Mouse (Mus musculus) midbrain, embryonic 14.5 days (tissue): Measurements from ENCODE around the gene Usp5. TPM values are rescaled to one million over a fixed set of nuclear protein-coding genes. Genes with fewer than 3 reads are reported as not detected.

Experiments
- ATAC-seq: fragments of 200-750 bp; cut with Nextera tagmentation; 2 replicates; pipeline ENCODE4 v1.8.0; 2017; ENCODE audit warnings: moderate number of reproducible peaks, moderate library complexity; ENCODE audit not compliant: low FRiP score, low TSS enrichment
- DNase-seq: peaks from one replicate; pipeline ENCODE4 v3.0.0-alpha.2; 2015
- H3K27ac ChIP-seq: fragments of 300-500 bp; sonication (generic); replicated peaks from 2 replicates; pipeline ENCODE4 v1.5.1; 2014; ENCODE audit warnings: mild to moderate bottlenecking, low read depth, low read length, moderate library complexity
- H3K27me3 ChIP-seq: fragments of 300-500 bp; sonication (generic); 2 replicates; pipeline ENCODE4 v1.6.1; 2014; ENCODE audit warnings: low read length, control low read depth, mixed read lengths; ENCODE audit not compliant: control insufficient read depth, insufficient read depth
- H3K36me3 ChIP-seq: fragments of 300-500 bp; sonication (generic); 2 replicates; pipeline ENCODE4 v1.6.1; 2014; ENCODE audit warnings: low read length, control low read depth; ENCODE audit not compliant: control insufficient read depth, insufficient read depth
- H3K4me1 ChIP-seq: fragments of 300-500 bp; sonication (generic); 2 replicates; pipeline ENCODE4 v1.6.1; 2014; ENCODE audit warnings: mild to moderate bottlenecking, antibody characterized with exemption, low read length, control low read depth; ENCODE audit not compliant: control insufficient read depth, insufficient read depth
- H3K4me2 ChIP-seq: fragments of 300-500 bp; sonication (generic); 2 replicates; pipeline ENCODE4 v1.6.1; 2014; ENCODE audit warnings: mild to moderate bottlenecking, low read length, moderate library complexity
- H3K4me3 ChIP-seq: fragments of 300-500 bp; sonication (generic); replicated peaks from 2 replicates; pipeline ENCODE4 v1.5.1; 2014; ENCODE audit warnings: low read depth, low read length
- H3K9ac ChIP-seq: fragments of 300-500 bp; sonication (generic); replicated peaks from 2 replicates; pipeline ENCODE4 v1.6.1; 2014; ENCODE audit warnings: mild to moderate bottlenecking, low read length, moderate library complexity
- H3K9me3 ChIP-seq: fragments of 300-500 bp; sonication (generic); 2 replicates; pipeline ENCODE4 v1.6.1; 2016; ENCODE audit warnings: low read length, control low read depth, mixed read lengths; ENCODE audit not compliant: control insufficient read depth
- WGBS: fragments of 180-500 bp; shearing (Covaris S2); extraction: QIAGEN DNeasy Blood & Tissue Kit; methylation state at CpG from one replicate; pipeline ENCODE4 v1.1.7; 2014; 5-methylcytosine and 5-hydroxymethylcytosine counted together
- polyA plus RNA-seq: library from polyadenylated mRNA; unstranded; fragments of >200 nt; fragmentation: Nextera tagmentation; extraction: Ambion mirVana; gene quantifications from 2 replicates; pipeline ENCODE4 v1.2.1, GENCODE M21; 2014

Gene Usp5
- polyA plus RNA-seq, 1 experiment from 2014 or later = 184 TPM

GRCm38 (mm10) chr6:124770013-124770412 lies 59.3 kb downstream of the Usp5 start:
- WGBS = 68% methylated on average over 7 of the region's 7 CpGs
- Histone ChIP-seq H3K9me3 (no peaks in the 10 kb centered on the region), H3K4me1 (peaks cover 19% of the 10 kb centered on the region), H3K36me3 (no peaks in the 10 kb centered on the region), H3K4me3 (peak overlapping the region; percentile 47), H3K27ac (peak overlapping the region; percentile 63; the same call in 1 of the 2 replicates), H3K9ac (peak overlapping the region; percentile 77; the same call in 1 of the 2 replicates), H3K4me2 (peak overlapping the region; percentile 75), H3K27me3 (no peaks in the 10 kb centered on the region)
- DNase-seq (no peak), ATAC-seq (no peak)

GRCm38 (mm10) chr6:124769101-124769765 lies 60.1 kb downstream of the Usp5 start, which contains the start of gene Eno2:
Gene Eno2, minus strand, starts transcription at chr6:124769673.
- Histone ChIP-seq H3K4me1 (peaks cover 19% of the 10 kb centered on the region), H3K27me3 (no peaks in the 10 kb centered on the region), H3K36me3 (no peaks in the 10 kb centered on the region), H3K9ac (peak within 1 kb of the TSS; percentile 77), H3K4me3 (peak within 1 kb of the TSS; percentile 47), H3K4me2 (peak within 1 kb of the TSS; percentile 75), H3K9me3 (no peaks in the 10 kb centered on the region), H3K27ac (peak within 1 kb of the TSS; percentile 63)
- DNase-seq = peak; percentile 84
- under 1% methylated on average over 52 of the region's 54 CpGs for WGBS
- peak; percentile 82 for ATAC-seq

GRCm38 (mm10) chr6:124768704-124769044 lies 60.6 kb downstream of the Usp5 start:
- Histone ChIP-seq H3K27ac (peak overlapping the region; percentile 63; the same call in 1 of the 2 replicates), H3K9ac (peak overlapping the region; percentile 77), H3K4me1 (peaks cover 19% of the 10 kb centered on the region), H3K9me3 (no peaks in the 10 kb centered on the region), H3K36me3 (no peaks in the 10 kb centered on the region), H3K4me3 (peak overlapping the region; percentile 47), H3K27me3 (no peaks in the 10 kb centered on the region), H3K4me2 (peak overlapping the region; percentile 75)
- ATAC-seq (0 out of 2 replicates have a peak, but pooled peaks have one; percentile 2), DNase-seq (no peak)
- whole genome bisulfite sequencing = 5% methylated on average over 9 of the region's 9 CpGs

GRCm38 (mm10) chr6:124767920-124768703 lies 61.2 kb downstream of the Usp5 start:
- Histone ChIP-seq H3K27me3 (no peaks in the 10 kb centered on the region), H3K4me1 (peaks cover 19% of the 10 kb centered on the region), H3K27ac (no peak overlapping the region), H3K36me3 (no peaks in the 10 kb centered on the region), H3K9ac (peak overlapping the region; percentile 77), H3K9me3 (no peaks in the 10 kb centered on the region), H3K4me2 (peak overlapping the region; percentile 75), H3K4me3 (peak overlapping the region; percentile 47)
- ATAC-seq = 0 out of 2 replicates have a peak, but pooled peaks have one; percentile 14
- 16% methylated on average over 19 of the region's 19 CpGs for WGBS
- peak; percentile 22 for DNase-seq

GRCm38 (mm10) chr6:124767536-124767919 lies 61.8 kb downstream of the Usp5 start:
- ATAC-seq (no peak), DNase-seq (no peak)
- WGBS = 13% methylated on average over 4 of the region's 4 CpGs
- no peaks in the 10 kb centered on the region for H3K36me3 ChIP-seq
- H3K27ac ChIP-seq = no peak overlapping the region
- no peaks in the 10 kb centered on the region for H3K9me3 ChIP-seq
- peak overlapping the region; percentile 75 for H3K4me2 ChIP-seq
- H3K4me3 ChIP-seq = no peak overlapping the region
- peaks cover 19% of the 10 kb centered on the region for H3K4me1 ChIP-seq
- no peaks in the 10 kb centered on the region for H3K27me3 ChIP-seq
- H3K9ac ChIP-seq = peak overlapping the region; percentile 29; the same call in 1 of the 2 replicates

GRCm38 (mm10) chr6:124765951-124766350 lies 63.3 kb downstream of the Usp5 start:
- H3K4me2 ChIP-seq = no peak overlapping the region
- H3K36me3 ChIP-seq = no peaks in the 10 kb centered on the region
- ATAC-seq (no peak), DNase-seq (no peak)
- H3K27me3 ChIP-seq = no peaks in the 10 kb centered on the region
- no peak overlapping the region for H3K9ac ChIP-seq
- no peaks in the 10 kb centered on the region for H3K9me3 ChIP-seq
- no peak overlapping the region for H3K4me3 ChIP-seq
- WGBS = 86% methylated on average over 7 of the region's 7 CpGs
- H3K4me1 ChIP-seq = peaks cover 19% of the 10 kb centered on the region
- no peak overlapping the region for H3K27ac ChIP-seq

Other genes with a start within 250 kb of the Usp5 start
- 0.08 TPM in 2 replicates for gene C1s2, start 193.4 kb downstream of the Usp5 start, polyA plus RNA-seq
- gene Lpcat3, start 166.5 kb downstream of the Usp5 start, polyA plus RNA-seq = 31.9 and 34.6 TPM in 2 replicates
- 111 and 120 TPM in 2 replicates for gene Emg1, start 117.3 kb downstream of the Usp5 start, polyA plus RNA-seq
- 249 and 250 TPM in 2 replicates for gene Phb2, start 117.1 kb downstream of the Usp5 start, polyA plus RNA-seq
- 2.1 and 5.6 TPM in 2 replicates for gene Ptpn6, start 90.8 kb downstream of the Usp5 start, polyA plus RNA-seq
- gene Grcc10, start 88.1 kb downstream of the Usp5 start, polyA plus RNA-seq = 689 and 844 TPM in 2 replicates
- gene Gm45234, start 73.5 kb downstream of the Usp5 start, polyA plus RNA-seq = not detected in 2 replicates
- gene Atn1, start 73.0 kb downstream of the Usp5 start, polyA plus RNA-seq = 24.4 and 32.3 TPM in 2 replicates
- gene Eno2, start 59.8 kb downstream of the Usp5 start, polyA plus RNA-seq = 64.3 and 83.3 TPM in 2 replicates
- gene Lrrc23, start 49.8 kb downstream of the Usp5 start, polyA plus RNA-seq = 1.4 and 3.2 TPM in 2 replicates
- gene Spsb2, start 20.8 kb downstream of the Usp5 start, polyA plus RNA-seq = 5.9 and 6.3 TPM in 2 replicates
- 343 and 349 TPM in 2 replicates for gene Tpi1, start 15.2 kb downstream of the Usp5 start, polyA plus RNA-seq
- 25.0 and 43.7 TPM in 2 replicates for gene Cdca3, start 63 bp upstream of the Usp5 start, polyA plus RNA-seq
- gene Gnb3, start 10.8 kb upstream of the Usp5 start, polyA plus RNA-seq = 1.7 and 4.5 TPM in 2 replicates
- 13.9 and 15.7 TPM in 2 replicates for gene P3h3, start 28.3 kb upstream of the Usp5 start, polyA plus RNA-seq
- gene Gpr162, start 34.5 kb upstream of the Usp5 start, polyA plus RNA-seq = 14.7 and 34.9 TPM in 2 replicates
- 0.11 and 0.27 TPM in 2 replicates for gene Cd4, start 58.7 kb upstream of the Usp5 start, polyA plus RNA-seq
- 3.3 and 3.5 TPM in 2 replicates for gene Lag3, start 82.2 kb upstream of the Usp5 start, polyA plus RNA-seq
- gene Ptms, start 90.6 kb upstream of the Usp5 start, polyA plus RNA-seq = 749 and 823 TPM in 2 replicates
- gene Mlf2, start 101.9 kb upstream of the Usp5 start, polyA plus RNA-seq = 535 and 570 TPM in 2 replicates
- gene Cops7a, start 136.1 kb upstream of the Usp5 start, polyA plus RNA-seq = 85.6 and 85.9 TPM in 2 replicates
- gene Pianp, start 167.2 kb upstream of the Usp5 start, polyA plus RNA-seq = 43.2 and 57.1 TPM in 2 replicates
- 13.7 and 16.2 TPM in 2 replicates for gene Zfp384, start 179.7 kb upstream of the Usp5 start, polyA plus RNA-seq
- 132 and 144 TPM in 2 replicates for gene Ing4, start 210.3 kb upstream of the Usp5 start, polyA plus RNA-seq
- gene Acrbp, start 220.2 kb upstream of the Usp5 start, polyA plus RNA-seq = 16.3 and 16.7 TPM in 2 replicates
- gene Lpar5, start 238.4 kb upstream of the Usp5 start, polyA plus RNA-seq = 0.45 and 0.77 TPM in 2 replicates